Mouse (Mus musculus) layer of hippocampus, adult 9-11 months (tissue): ENCODE measurements around the gene C2cd2l.
"Not testable (repeated sequence)": the region's sequence is repeated elsewhere in the genome, so short reads cannot be mapped to it uniquely, and the experiment has no call there.

Experiments
- DNase-seq: peaks from one replicate; pipeline ENCODE4 v3.0.0; 2022

C2cd2l gene

GRCm38 (mm10) chr9:44335331-44336092 lies 15.4 kb upstream of the C2cd2l start:
- DNase-seq = no peak

GRCm38 (mm10) chr9:44334396-44335330 lies 14.6 kb upstream of the C2cd2l start, which contains the start of gene H2afx:
Gene H2afx, plus strand, starts transcription at chr9:44334694.
- peak; percentile 100 for DNase-seq

- DNase-seq = no peak
These were observed 13.0 kb upstream of the C2cd2l start for GRCm38 (mm10) chr9:44332918-44333638.

- DNase-seq = no peak
These were observed 10.7 kb upstream of the C2cd2l start for GRCm38 (mm10) chr9:44330736-44331135.

GRCm38 (mm10) chr9:44327926-44328325 lies 7.8 kb upstream of the C2cd2l start:
- no peak for DNase-seq

GRCm38 (mm10) chr9:44327064-44327711 lies 7.1 kb upstream of the C2cd2l start:
- DNase-seq = no peak

- peak; percentile 91 for DNase-seq
These were observed 6.4 kb upstream of the C2cd2l start for GRCm38 (mm10) chr9:44326371-44327063.

GRCm38 (mm10) chr9:44325768-44326370 lies 5.8 kb upstream of the C2cd2l start, which contains the start of gene Dpagt1:
Gene Dpagt1, plus strand, starts transcription at chr9:44326019.
- DNase-seq = peak; percentile 72

- not testable (repeated sequence) for DNase-seq
These were observed 5.1 kb upstream of the C2cd2l start for GRCm38 (mm10) chr9:44325032-44325767.

- DNase-seq = no peak
These were observed 4.1 kb upstream of the C2cd2l start for GRCm38 (mm10) chr9:44324147-44324546.

GRCm38 (mm10) chr9:44323656-44324055 lies 3.6 kb upstream of the C2cd2l start:
- not testable (repeated sequence) for DNase-seq

GRCm38 (mm10) chr9:44320799-44321133 lies 681 bp upstream of the C2cd2l start:
- DNase-seq = peak; percentile 72

GRCm38 (mm10) chr9:44319105-44319886 lies 789 bp downstream of the C2cd2l start:
- DNase-seq = no peak

GRCm38 (mm10) chr9:44318826-44319095 lies 1.3 kb downstream of the C2cd2l start:
- no peak for DNase-seq

GRCm38 (mm10) chr9:44318076-44318825 lies 1.8 kb downstream of the C2cd2l start:
- no peak for DNase-seq

- no peak for DNase-seq
These were observed 2.6 kb downstream of the C2cd2l start for GRCm38 (mm10) chr9:44317452-44317851.

- DNase-seq = no peak
These were observed 5.2 kb downstream of the C2cd2l start for GRCm38 (mm10) chr9:44314910-44315309.

GRCm38 (mm10) chr9:44314257-44314547 lies 5.9 kb downstream of the C2cd2l start:
- no peak for DNase-seq

GRCm38 (mm10) chr9:44313476-44314256 lies 6.4 kb downstream of the C2cd2l start:
- DNase-seq = peak; percentile 85
